Mouse (Mus musculus) monocyte, adult 59 days (primary cell): ENCODE data around the gene Csde1. TPM values are rescaled to one million over a fixed set of nuclear protein-coding genes. Genes with fewer than 3 reads are reported as not detected.

ENCODE experiments used
- total RNA-seq, 2 experiments: library from RNA; stranded (reverse); gene quantifications; one replicate each; pipeline ENCODE4 v1.2.4; 2023

Csde1 gene
- total RNA-seq, result 100 to 1,000 TPM; 340 to 373 TPM

GRCm38 (mm10) chr3:103020249-103020942, at the start of gene Csde1:
Csde1 (plus strand) TSS chr3:103020426.

DNA sequence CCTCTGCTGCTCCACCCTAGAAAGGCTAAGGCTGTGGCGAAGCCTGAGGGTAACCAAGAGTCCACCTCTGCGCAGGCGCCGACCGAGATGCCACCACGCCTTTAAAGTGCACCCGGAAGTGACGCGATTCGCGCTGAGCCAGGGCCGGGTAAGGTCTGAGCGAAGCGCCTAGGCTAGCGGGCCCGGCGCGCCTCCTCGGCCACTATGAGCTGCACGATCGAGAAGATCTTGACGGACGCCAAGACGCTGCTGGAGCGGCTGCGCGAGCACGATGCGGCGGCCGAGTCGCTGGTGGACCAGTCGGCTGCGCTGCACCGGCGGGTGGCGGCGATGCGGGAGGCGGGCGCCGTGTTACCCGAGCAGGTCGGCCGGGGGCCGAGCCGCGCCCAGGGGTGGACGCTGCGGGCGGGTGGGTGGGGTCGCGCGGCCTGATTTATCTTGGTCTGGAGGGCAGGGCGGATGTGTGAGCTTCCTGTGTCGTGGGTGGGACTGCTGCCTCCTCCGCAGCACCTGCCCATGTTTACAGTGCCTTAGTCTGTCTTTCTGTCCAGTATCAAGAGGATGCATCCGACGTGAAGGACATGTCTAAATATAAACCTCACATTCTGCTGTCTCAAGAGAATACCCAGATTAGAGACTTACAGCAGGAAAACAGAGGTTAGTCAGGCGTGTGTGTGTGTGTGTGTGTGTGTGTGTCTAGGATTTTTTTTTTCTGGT, 24.5 kb upstream of the Csde1 start, which contains the start of gene Sike1:
Sike1 (plus strand) TSS at position 104 of the 717 bp plus-strand sequence.

DNA sequence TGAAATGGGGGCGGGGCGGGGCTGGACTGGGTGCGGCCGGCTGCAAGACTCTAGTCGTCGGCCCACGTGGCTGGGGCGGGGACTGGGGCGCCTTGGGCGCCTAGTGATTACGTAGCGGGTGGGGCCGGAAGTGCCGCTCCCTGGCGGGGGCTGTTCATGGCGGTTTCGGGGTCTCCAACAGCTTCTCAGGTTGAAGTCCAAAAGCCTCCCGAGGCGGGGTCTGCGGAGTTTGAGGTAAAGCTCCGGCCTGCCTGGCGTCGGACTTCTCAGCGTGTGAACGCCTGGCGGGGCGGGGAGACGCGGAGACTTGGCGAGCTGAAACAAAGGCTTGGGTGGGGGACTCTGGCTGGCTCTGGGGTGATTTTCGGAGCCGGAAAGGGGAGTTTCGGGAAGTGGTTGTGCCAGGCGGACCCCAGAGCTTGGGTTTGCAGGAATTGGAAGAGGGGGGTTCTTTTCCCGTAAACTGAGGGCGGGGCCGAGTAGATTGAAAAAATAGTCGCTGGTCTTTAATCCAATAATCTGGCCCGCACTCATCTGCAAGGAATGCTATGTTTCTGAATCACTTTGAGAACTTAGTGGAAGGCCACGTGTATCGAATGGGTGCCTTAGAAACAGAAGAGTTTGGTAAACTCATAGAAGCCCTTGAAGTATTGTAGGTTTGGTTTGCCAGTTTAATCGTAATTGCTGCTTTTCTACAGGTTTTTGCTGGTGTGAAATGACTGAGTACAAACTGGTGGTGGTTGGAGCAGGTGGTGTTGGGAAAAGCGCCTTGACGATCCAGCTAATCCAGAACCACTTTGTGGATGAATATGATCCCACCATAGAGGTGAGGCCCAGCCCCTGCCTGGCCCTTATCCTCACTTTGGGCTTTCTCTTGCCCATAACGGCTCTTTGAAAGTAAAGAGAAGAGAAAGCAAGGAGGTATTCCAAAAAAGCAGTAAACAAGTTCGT, 38.3 kb downstream of the Csde1 start, which contains the start of gene Nras:
Nras (plus strand) TSS at position 79 of the 951 bp plus-strand sequence.

GRCm38 (mm10) chr3:103073771-103074170, 53.5 kb downstream of the Csde1 start, which contains the start of gene Ampd1:
Ampd1 (plus strand) TSS chr3:103074014.

DNA sequence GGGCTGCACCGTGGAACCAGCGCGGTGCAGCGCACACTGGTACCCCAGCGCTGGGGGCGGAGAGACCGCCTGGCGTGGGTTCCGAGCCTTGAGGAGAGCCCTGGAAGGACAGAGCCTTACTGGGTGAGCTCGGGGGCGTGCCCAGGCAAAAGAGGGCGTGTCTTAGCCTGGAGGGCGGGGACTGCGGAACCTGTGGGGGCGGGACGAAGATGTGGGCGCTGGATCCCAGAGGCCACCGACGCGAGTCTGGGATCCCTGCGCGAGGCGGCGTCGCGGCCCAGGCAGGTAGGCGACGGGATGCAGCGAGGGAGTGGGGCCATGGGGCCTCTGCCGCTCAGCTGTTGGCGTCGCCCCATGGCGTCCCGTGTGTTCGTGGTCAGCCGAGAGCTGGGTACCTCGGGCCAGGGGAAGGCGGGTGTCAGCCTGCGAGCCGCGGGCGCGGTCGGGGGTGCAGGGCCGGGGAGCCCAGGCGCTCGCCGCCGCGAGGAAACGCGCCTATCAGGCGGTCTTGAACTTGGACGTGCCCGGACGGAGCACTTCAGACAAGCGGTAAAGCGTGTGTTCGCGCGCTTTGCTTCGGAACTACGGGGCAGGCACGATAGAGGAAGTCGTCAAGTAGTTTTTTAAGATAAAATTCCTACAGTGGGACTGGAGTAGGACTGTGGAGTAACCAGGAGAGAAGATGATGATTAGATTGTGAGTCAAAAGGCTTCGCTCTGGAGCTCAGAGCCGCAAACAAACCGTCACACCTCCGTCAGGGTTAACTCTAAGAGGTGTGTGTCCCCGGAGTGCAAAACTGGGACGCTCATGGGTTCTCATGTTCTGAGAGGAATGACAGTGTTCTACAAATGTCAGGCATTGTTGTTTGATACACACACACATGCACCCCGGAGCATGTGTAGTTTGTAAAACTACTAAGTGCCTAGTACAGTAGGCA, 82.5 kb downstream of the Csde1 start, which contains the start of gene Dennd2c:
Dennd2c (plus strand) TSS at position 151 of the 937 bp plus-strand sequence.

Other genes starting within 250 kb of the Csde1 start
- gene Tshb, start 237.7 kb upstream of the Csde1 start, total RNA-seq, result not detected
- not detected for gene Sycp1, start 84.3 kb upstream of the Csde1 start, total RNA-seq
- not detected for gene Nr1h5, start 56.3 kb upstream of the Csde1 start, total RNA-seq
- gene Sike1, start 24.7 kb upstream of the Csde1 start, total RNA-seq, result 10 to 100 TPM; 58.9 to 66.0 TPM
- 100 to 1,000 TPM in 1 of 2 experiments, 10 to 100 TPM in 1; 95.4 to 101 TPM for gene Nras, start 37.9 kb downstream of the Csde1 start, total RNA-seq
- gene Ampd1, start 53.6 kb downstream of the Csde1 start, total RNA-seq, result not detected
- 1 to 10 TPM; 2.5 to 2.8 TPM for gene Dennd2c, start 82.2 kb downstream of the Csde1 start, total RNA-seq
- 10 to 100 TPM; 53.0 to 56.8 TPM for gene Bcas2, start 151.2 kb downstream of the Csde1 start, total RNA-seq